Mouse (Mus musculus) ZHBTc4 (cell line): ENCODE data around the gene Kat2a.

Experiments
- DNase-seq: peaks from one replicate; pipeline ENCODE4 v3.0.0-alpha.2; 2011; ENCODE audit warnings: low read depth, low spot score

Gene Kat2a

DNA sequence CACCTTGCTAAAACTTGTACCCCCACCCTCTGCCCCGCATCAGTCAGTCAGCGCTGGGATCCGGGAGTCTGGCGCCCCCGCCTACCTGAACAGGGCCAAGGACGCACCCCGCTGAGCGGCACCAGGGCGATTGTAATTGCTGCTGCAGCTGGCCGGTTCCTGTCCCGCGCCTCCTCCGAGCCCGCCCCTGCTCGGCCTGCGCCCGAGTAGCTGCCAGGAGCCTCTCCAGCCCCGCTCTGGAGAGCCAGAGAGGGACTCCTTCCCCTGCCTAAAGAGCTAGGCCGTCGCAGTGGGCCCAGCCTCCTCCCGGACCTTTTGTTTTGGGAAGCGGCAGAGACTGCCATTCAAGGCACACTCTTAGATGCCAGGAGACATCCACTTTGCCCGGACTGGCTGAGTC is 39.1 kb downstream of the Kat2a start:
- peak; percentile 83 for DNase-seq

DNA sequence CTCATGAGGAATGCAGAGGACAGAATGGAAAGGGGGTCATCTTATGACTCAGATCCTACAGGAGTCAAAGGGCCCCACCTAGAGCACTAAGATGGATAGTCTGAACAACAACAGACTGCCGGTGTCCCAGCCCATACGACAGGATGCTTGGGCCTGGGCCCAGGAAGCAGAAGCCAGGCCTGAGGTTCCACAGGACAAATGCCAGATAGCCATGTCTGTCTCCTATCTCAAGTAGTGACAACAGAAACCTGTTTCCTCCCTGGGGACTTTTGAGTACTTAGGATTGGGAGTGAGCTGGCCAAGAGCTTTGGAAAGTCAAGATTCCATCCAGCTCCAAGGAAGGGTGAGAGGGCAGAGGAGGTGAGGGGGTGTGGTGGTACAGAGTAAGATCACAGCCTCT is 40.3 kb downstream of the Kat2a start:
- no peak for DNase-seq

DNA sequence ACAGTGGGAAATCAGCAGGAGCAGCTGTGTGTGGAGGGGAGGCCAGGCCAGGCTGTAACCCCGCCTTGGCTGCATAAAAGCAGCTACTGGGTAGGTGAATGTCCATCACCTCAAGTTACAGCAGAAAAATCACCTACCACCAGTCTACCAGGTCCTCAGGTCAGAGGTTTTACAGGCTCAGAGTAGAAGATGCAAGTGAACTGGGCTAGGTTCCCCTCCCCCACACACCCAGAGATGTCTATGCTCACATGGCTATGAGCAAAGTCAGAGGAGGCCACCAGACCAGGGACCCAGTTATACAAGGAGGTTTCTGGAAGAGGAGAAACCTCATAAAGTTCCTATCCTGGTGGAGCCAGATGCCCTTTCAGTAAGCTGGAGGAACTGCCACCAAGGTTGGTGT is 41.2 kb downstream of the Kat2a start:
- DNase-seq = no peak

DNA sequence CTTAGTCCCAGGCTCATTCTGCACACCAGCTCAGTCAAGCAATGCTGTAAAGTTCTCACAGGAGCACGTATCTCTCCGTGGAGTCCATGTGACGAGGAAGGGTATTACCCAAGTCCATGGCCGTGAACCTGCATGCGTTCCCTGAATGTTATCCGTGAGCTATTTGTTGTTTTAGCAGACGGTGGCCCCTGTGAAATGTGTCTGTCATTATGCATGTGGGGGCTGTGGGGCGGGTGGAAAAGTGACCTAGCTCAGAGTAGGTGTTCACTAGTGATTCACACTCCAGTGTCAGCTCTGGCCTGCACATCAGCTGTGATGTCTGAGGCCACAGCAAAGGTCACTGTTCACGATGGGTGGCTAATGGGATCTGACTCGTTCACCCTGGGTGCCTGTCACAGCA is 52.5 kb downstream of the Kat2a start:
- no peak for DNase-seq

DNA sequence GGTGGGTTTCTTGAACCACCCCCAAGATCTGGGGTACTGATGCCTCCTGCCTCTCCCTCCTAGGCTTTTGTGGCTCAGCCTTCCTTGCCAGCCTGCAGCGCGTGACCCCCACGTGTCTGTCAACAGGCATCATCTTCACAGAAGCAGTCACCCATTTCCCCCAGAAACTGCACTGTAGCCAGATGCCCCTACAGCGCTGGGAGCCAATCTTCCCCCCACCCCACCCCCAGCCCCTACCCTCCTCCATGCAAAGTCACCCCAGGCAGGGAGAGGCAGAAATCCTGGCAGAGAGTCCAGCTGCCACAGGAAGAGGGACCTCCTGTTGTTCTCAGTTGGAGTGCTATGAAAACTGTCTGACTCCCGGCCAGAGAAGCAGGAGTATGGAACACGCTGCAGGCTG is 55.8 kb downstream of the Kat2a start:
- peak; percentile 46 for DNase-seq

DNA sequence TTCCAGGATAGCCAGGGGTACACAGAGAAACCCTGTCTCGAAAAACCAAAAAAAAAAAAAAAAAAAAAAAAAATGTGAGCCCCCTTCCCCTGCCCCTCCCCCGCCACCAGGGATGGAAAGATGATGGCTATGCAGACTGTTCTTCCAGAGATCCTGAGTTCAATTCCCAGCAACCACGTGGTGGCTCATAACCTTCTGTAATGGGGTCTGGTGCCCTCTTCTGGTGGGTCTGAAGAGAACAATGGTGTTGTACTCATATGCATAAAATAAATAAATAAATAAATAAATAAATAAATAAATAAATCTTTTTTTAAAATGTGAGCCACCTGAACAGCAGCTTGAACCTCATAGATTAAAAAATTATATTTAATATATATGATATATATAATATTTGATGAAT is 56.7 kb downstream of the Kat2a start:
- peak; percentile 55 for DNase-seq
